ENCODE assay signal across 9 mouse cellular contexts in genomic region chr10:61417672-61418071, GRCm38 (mm10). TPM values are rescaled to one million over a fixed set of nuclear protein-coding genes. Genes with fewer than 3 reads are reported as not detected.
A peak's percentile ranks its signal among the peaks of the same experiment; 100 is the strongest.
DNase-seq lines count a peak whose midpoint lies in the region; ATAC-seq and TF ChIP-seq lines count a peak whose summit lies in the region.
"Had no signal": no experiment of that assay in that cellular context is flagged by ENCODE, and none has a peak within 500 bp of the region (broad histone marks: within the 10 kb centered on the region; RNA-seq: fewer than 3 reads in every experiment).

Gene Nodal (plus strand): TSS chr10:61417972.

- intact Hi-C loops in heart, postnatal 10 days (cut with DNase I) = no loop called here

- H3K4me2 ChIP-seq in heart, embryonic 16.5 days (ENCODE audit: low read depth, low read length) = peak within 1 kb of the TSS; percentile 71
- peak within 1 kb of the TSS; percentile 79 for H3K4me2 ChIP-seq in hindbrain, embryonic 13.5 days
- H3K4me2 ChIP-seq in midbrain, embryonic 12.5 days (replicated peaks) = peak within 1 kb of the TSS; percentile 72

- H3K9me3 ChIP-seq in heart, embryonic 16.5 days (replicated peaks; ENCODE audit: control insufficient read depth, low read length) = no peaks in the 10 kb centered on the region
- H3K9me3 ChIP-seq in hindbrain, embryonic 13.5 days = no peaks in the 10 kb centered on the region
- no peaks in the 10 kb centered on the region for H3K9me3 ChIP-seq in midbrain, embryonic 12.5 days

- no peak for TF ChIP-seq POLR2A in cortical plate, adult 2 months (IDR thresholded peaks at IDR 0.05; ENCODE audit: extremely low read depth, insufficient read depth, low read length)

- DNase-seq in heart, postnatal 10 days = no peak
- DNase-seq in ovary, adult 18-20 months (ENCODE audit: low spot score) = no peak
- no peak for DNase-seq in cerebellum, adult 8-10 months
- no peak for DNase-seq in adrenal gland, adult 18-20 months (ENCODE audit: low spot score in 2 of 2)
- DNase-seq: kidney, adult 9 months had no signal

- WGBS in heart, embryonic 16.5 days = 23% methylated on average over 10 of the region's 10 CpGs
- 24% methylated on average over 10 of the region's 10 CpGs for WGBS in hindbrain, embryonic 13.5 days
- WGBS in midbrain, embryonic 12.5 days = 25% methylated on average over 10 of the region's 10 CpGs

- H3K4me1 ChIP-seq in heart, embryonic 16.5 days (ENCODE audit: control insufficient read depth, insufficient read depth, low read length) = peaks cover 11% of the 10 kb centered on the region; the same call in 1 of the 2 replicates
- H3K4me1 ChIP-seq in cortical plate, adult 2 months (ENCODE audit: control insufficient read depth, insufficient read depth, low read length) = no peaks in the 10 kb centered on the region
- H3K4me1 ChIP-seq in hindbrain, embryonic 13.5 days (replicated peaks) = peaks cover 15% of the 10 kb centered on the region
- H3K4me1 ChIP-seq in midbrain, embryonic 12.5 days = peaks cover 9% of the 10 kb centered on the region; the same call in 1 of the 2 replicates

- no peak for ATAC-seq in heart, embryonic 16.5 days (replicated peaks; ENCODE audit: extremely low read depth, insufficient read depth, low FRiP score)
- peak; percentile 37; the same call in 1 of the 2 replicates for ATAC-seq in hindbrain, embryonic 13.5 days (ENCODE audit: low FRiP score)
- ATAC-seq in midbrain, embryonic 12.5 days (ENCODE audit: low FRiP score, low read depth) = no peak

- no peaks in the 10 kb centered on the region for H3K36me3 ChIP-seq in heart, embryonic 16.5 days (ENCODE audit: control insufficient read depth, insufficient read depth)
- H3K36me3 ChIP-seq in hindbrain, embryonic 13.5 days = no peaks in the 10 kb centered on the region
- no peaks in the 10 kb centered on the region for H3K36me3 ChIP-seq in midbrain, embryonic 12.5 days

- no peak for TF ChIP-seq CTCF in cortical plate, adult 2 months (IDR thresholded peaks at IDR 0.05; ENCODE audit: extremely low read depth, insufficient read depth, low read length)

- H3K9ac ChIP-seq in heart, embryonic 16.5 days (ENCODE audit: low read length) = peak within 1 kb of the TSS; percentile 62
- peak within 1 kb of the TSS; percentile 69 for H3K9ac ChIP-seq in hindbrain, embryonic 13.5 days
- peak within 1 kb of the TSS; percentile 51 for H3K9ac ChIP-seq in midbrain, embryonic 12.5 days (replicated peaks)

- no peak within 1 kb of the TSS for H3K27ac ChIP-seq in heart, embryonic 16.5 days (ENCODE audit: low read length)
- H3K27ac ChIP-seq in cortical plate, adult 2 months (ENCODE audit: insufficient read depth, low read length) = no peak within 1 kb of the TSS
- no peak within 1 kb of the TSS for H3K27ac ChIP-seq in hindbrain, embryonic 13.5 days
- H3K27ac ChIP-seq in midbrain, embryonic 12.5 days (replicated peaks) = no peak within 1 kb of the TSS

- peaks cover 45% of the 10 kb centered on the region for H3K27me3 ChIP-seq in heart, embryonic 16.5 days (ENCODE audit: control insufficient read depth, insufficient read depth, low read length)
- H3K27me3 ChIP-seq in hindbrain, embryonic 13.5 days = peaks cover 69% of the 10 kb centered on the region
- peaks cover 57% of the 10 kb centered on the region for H3K27me3 ChIP-seq in midbrain, embryonic 12.5 days

- H3K4me3 ChIP-seq in heart, embryonic 16.5 days (ENCODE audit: low read length) = peak within 1 kb of the TSS; percentile 52
- H3K4me3 ChIP-seq in cortical plate, adult 2 months (ENCODE audit: insufficient read depth, low read length) = peak within 1 kb of the TSS; percentile 6
- H3K4me3 ChIP-seq in hindbrain, embryonic 13.5 days = peak within 1 kb of the TSS; percentile 45
- H3K4me3 ChIP-seq in midbrain, embryonic 12.5 days = peak within 1 kb of the TSS; percentile 43

RNA-seq across cellular contexts. Expression of gene Nodal, which starts in this region (rescaled TPM):
- 0.14 TPM in 1 of 2 replicates, not detected in the other for polyA plus RNA-seq in heart, embryonic 16.5 days (2015; fragmentation: Nextera tagmentation; extraction: Ambion mirVana)
- total RNA-seq in heart, postnatal 10 days (2021) = under 1 TPM; 0.25 to 0.41 TPM
- 0.75 and 0.81 TPM in 2 replicates for polyA plus RNA-seq in cortical plate, adult 2 months (2012; rRNA removed)
- 0.09 TPM in 1 of 2 replicates, not detected in the other for polyA plus RNA-seq in hindbrain, embryonic 13.5 days (2015; fragmentation: Nextera tagmentation; extraction: Ambion mirVana)
- polyA plus RNA-seq in midbrain, embryonic 12.5 days (2016; fragmentation: Nextera tagmentation; extraction: Ambion mirVana) = not detected in 2 replicates
- not detected for total RNA-seq in adrenal gland, adult 18-20 months (2021)

Comparison
In these comparisons a context has a peak if more than half of its experiments do, and no peak if none do; other contexts are left out.
1. Peak in ATAC-seq, H3K4me3 ChIP-seq, H3K9ac ChIP-seq and H3K4me2 ChIP-seq in hindbrain, embryonic 13.5 days; RNA of the gene not detected or under 1 TPM.